Mouse (Mus musculus) adrenal gland, postnatal 25 days (tissue): ENCODE measurements around the gene Soat1. TPM values are rescaled to one million over a fixed set of nuclear protein-coding genes. Genes with fewer than 3 reads are reported as not detected.

ENCODE experiments used
- DNase-seq: peaks from one replicate; pipeline ENCODE4 v3.0.0; 2021; ENCODE audit warnings: mixed read lengths
- total RNA-seq: library from RNA; stranded (reverse); gene quantifications from 2 replicates; pipeline ENCODE4 v1.2.3, GENCODE M21; 2021

Soat1 gene
- total RNA-seq, 1 experiment from 2014 or later: 1,057 TPM

GRCm38 (mm10) chr1:156464963-156465362 is 9.2 kb downstream of the Soat1 start:
- no peak for DNase-seq

GRCm38 (mm10) chr1:156463981-156464853 is 9.9 kb downstream of the Soat1 start:
- DNase-seq: no peak

DNA sequence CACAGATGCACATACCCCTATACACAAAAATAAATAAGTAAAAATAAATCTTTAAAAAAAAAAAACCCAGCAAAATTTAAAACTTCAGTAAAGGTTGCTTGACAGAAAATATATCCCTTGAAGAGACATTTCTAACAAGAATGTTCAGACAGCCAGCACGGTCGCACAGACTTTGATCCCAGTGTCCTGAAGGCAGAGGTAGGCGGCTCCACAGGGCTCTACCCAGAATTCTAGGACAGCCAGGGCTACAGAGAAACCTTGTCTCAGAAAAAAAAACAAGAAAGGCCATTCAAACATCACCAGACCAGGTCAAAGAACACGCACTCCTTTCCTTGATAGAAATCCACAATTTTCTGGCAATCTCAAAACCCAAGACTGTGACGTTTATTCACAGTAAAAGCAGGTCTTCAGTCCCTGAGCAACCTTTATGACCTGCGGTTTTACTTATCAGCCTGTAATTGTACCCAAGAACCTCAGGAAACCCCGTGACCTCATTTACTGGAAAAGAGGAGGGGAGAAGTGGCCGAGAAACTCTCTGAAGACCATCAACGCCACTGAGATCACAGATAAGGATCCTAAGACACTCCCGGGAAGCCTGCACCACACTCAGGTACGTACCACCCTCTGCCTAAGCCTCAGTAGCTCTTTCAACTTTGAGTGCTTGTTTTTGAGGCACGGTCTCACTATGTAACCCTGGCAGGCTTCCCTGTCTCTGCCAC is 11.7 kb downstream of the Soat1 start:
- no peak for DNase-seq

GRCm38 (mm10) chr1:156461036-156461435 is 13.1 kb downstream of the Soat1 start:
- DNase-seq: no peak

DNA sequence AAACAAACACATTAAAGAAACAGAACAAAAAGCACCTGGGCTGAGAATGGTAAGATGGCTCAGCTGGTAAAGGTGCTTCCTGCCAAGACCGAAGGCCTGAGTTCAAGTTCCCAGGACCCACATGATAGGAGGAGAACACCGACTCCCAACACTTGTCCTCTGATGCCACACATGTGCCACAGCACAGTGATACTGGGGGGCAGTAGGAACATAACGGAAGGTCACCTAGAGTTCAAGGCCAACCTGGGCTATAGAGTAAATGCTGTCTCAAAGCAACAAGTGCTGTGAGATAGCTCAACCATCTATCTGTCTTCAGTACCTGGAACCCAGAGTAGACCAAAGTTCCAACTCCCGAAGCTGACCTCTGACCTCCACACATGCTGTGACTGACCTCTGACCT is 13.9 kb downstream of the Soat1 start:
- DNase-seq: no peak

GRCm38 (mm10) chr1:156459690-156460089 is 14.4 kb downstream of the Soat1 start:
- DNase-seq: no peak

DNA sequence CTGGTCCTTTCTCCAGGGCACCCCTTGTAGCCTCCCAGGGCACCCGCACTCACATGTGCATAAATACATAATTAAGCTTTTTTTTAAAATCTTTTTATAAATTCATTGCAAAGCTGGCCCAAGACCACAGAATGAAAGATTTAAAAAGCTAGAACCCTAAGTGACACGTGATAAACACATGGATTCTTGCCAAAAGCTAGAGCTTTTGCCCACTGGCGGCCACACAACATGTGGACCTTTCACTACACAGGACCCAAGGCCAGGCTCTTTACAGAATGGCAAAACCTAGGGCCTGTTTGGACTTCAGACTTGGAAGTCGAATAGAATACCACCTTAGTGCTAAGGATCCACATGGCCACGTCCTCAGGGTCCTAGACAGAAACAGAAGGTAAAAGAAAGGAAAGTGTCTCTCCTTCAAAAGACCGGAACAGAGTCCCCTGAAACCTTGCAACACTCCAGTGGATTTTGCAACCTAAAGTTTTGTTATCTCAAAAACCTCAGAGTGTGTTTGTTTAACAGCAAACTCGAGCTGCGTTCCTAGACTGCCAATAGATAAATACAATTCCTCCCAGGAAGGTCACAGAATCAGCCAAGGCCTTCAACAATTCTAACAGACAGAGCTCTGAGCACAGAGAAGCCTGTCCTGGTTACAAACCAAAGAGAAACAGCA is 15.6 kb downstream of the Soat1 start:
- no peak for DNase-seq

DNA sequence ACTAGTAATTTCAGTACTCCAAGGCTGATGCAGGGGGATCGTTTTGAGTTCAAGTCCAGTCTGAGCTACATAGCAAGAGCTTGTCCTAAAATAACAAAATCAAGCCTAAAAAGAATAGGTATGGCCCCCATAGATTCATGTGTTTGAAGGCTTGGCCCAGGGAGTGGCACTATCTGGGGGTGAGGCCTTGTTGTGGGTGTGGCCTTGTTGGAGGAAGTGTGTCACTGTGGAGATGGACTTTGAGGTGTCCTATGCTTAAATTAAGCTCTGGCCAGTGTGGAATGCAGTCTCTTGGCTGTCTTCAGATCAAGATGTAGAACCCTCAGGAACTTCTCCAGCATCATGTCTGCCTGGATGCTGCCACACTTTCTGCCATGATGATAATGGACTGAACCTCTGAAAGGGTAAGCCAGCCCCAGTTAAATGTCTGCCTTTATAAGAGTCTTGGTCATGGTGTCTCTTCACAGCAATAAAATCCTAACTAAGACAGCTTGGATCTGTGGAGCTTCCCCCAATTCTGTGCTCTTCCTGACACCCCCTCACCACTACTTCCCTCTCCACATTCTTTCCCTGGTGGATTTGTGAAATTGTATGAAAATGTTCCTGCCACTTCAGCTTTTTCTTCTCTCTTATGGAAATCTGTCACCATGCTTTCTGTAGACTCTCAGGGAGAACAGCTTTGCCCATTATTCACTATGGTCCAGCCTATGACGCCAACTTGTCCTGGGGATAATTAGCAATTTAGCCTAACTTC is 18.9 kb downstream of the Soat1 start:
- no peak for DNase-seq

DNA sequence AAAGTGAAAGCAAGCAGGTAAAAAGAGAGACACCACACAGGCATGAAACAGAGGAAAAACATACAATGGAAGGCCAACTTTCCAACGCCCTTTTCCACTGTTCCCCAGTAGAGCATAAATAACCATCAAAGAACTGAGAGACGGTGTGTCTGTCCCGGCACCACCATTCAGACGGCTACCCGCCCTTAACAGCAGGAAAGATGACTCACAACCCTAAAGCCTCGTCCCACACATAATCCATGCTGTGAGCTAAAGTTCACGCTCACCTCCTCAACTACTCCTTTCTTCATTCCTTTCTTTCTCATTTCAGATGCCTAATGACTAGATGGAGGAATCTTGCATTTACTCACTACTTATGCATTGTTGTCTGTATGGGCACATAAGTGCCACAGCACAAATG is 19.7 kb downstream of the Soat1 start:
- DNase-seq: no peak

GRCm38 (mm10) chr1:156453876-156454275 is 20.3 kb downstream of the Soat1 start:
- no peak for DNase-seq

DNA sequence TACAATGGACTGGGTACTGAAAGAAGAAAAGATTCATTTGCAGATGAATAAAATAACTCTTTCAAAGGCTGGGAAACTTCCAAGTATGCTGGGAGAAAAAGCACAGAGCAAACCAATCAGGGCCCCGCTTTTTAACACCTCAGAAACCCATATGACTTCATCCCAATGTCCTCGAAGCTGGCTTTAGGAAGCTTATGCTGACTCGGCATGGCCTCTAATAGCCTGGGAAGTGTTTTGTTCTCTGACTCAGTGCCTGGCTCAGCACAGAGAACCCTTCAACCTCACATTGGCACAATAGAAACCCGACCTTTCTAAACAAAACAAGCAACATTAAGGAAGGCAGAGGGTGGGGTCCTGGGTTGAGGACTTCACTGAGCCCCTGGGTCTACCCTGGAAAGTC is 23.7 kb downstream of the Soat1 start:
- no peak for DNase-seq

DNA sequence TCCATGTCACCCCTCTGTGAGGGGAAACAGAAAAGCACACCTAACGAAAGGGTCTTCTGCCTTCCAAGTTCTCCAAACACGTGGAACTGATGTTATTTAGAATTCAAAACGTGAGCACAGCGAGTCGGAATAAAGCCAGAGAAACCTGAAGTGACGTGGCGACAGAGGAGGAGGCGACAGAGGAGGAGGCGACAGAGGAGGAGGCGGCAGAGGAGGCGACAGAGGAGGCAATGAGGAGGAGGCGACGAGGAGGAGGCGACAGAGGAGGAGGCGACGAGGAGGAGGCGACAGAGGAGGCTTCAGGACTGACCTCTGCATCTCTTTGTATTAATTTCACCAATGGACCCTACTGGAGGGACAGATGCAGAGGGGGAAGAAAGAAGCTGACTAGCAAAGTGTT is 24.4 kb downstream of the Soat1 start:
- DNase-seq: no peak

- DNase-seq: no peak
Observed at GRCm38 (mm10) chr1:156449089-156449488, 25.0 kb downstream of the Soat1 start.

- no peak for DNase-seq
Observed at GRCm38 (mm10) chr1:156445049-156445448, 29.1 kb downstream of the Soat1 start.

DNA sequence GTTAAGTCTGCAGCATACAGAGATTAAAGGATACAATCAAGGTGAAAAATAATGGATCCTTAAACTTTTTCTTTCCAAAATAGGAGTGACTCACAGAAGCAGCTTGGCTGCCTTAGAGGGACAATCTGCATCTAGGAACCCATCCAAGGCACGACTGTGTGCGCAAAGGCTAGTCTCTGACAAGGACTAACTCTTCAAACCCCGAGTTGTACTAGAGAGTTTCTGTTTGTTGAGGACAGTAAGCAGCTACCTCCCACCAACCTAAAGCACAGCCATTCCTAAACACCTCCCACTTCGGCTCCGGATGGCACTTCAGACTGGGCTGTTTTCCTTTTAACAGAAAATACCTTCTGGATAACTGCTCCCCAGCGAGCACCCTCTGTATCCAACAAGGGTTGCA is 31.4 kb downstream of the Soat1 start:
- no peak for DNase-seq

GRCm38 (mm10) chr1:156442266-156442665 is 31.9 kb downstream of the Soat1 start:
- DNase-seq: no peak

DNA sequence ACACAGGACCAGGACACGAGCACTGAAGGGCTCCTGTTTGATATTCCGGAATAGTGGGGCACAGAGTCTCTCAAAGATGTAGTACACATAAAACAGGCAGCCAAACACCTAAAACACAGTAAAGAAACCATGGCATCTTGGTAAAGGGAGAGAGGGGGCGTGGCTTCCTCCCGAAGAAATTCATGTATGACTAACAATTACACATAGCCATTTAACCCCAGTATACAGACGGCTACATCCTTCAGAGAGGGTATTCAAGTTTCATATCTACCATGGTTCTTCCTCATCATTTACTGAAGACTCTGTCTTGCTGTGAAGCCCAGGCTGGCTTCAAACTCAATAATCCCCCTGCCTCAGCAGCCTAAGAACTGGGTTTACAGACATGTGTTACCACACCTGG is 36.4 kb downstream of the Soat1 start:
- no peak for DNase-seq

DNA sequence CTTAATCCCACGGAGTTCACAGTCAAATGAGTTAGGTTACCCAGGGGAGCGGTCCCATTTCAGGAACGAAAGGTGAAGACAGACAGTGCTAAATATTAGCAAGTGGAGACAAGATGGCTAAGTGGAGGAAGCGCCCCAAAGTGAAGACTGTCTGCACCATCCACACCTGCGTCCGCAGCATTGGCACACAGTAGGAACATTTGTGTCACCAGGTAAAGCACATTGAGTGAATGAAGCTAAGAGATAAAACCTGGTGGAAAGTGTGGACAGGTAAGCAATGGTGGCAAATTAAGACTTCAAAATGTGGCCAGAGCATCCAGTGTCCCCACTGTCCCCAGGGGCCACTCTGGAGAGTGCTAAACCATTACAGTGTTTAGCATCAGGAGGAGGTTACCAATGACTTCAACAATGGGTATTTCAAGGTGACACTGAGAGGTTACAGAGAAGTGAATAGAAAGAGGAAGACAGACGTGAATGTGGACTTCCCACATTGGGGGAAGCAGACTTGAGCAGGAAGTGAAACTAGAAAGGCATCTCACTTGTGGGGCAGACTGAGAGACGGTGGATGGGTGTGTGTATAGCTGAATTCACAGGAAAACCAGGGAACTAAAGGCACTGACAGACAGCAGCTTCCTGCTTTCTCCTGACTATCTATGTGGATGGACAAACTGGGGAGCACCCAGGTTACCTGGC is 37.0 kb downstream of the Soat1 start:
- no peak for DNase-seq

GRCm38 (mm10) chr1:156433497-156433896 is 40.6 kb downstream of the Soat1 start:
- DNase-seq: no peak

DNA sequence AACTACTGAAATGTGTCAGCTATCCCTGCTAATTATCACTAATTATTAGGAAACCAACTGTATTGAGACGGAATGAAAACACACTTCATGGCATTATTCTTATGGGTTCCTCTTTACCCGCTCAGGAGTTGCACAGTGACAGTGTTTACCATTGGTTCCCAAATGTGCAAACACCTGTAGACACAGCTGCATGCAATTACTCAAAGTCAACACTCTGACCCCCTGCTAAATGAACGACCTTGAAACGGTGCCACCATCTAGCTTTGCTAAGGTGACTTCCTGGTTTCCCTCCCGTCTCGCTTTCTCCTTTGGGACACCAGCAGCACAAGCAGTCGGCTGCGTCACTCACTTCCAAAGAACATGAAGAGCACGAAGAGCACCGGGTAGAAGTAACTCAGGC is 41.6 kb downstream of the Soat1 start:
- DNase-seq: no peak

- no peak for DNase-seq
Observed at GRCm38 (mm10) chr1:156428434-156428833, 45.7 kb downstream of the Soat1 start.

GRCm38 (mm10) chr1:156425746-156426145 is 48.4 kb downstream of the Soat1 start:
- DNase-seq: no peak
